Mouse (Mus musculus) stomach, embryonic 14.5 days (tissue): ENCODE data around the gene Rpl14. TPM values are rescaled to one million over a fixed set of nuclear protein-coding genes. Genes with fewer than 3 reads are reported as not detected.
A peak's percentile ranks its signal among the peaks of the same experiment; 100 is the strongest.

Experiments used
- ATAC-seq: fragments of 200-750 bp; cut with Nextera tagmentation; 2 replicates; pipeline ENCODE4 v1.8.0; 2017; ENCODE audit warnings: low read depth, moderate TSS enrichment; ENCODE audit not compliant: insufficient number of reproducible peaks, insufficient read depth, low FRiP score
- H3K27ac ChIP-seq: fragments of 300-500 bp; sonication (generic); 2 replicates; pipeline ENCODE4 v1.5.1; 2014; ENCODE audit warnings: mild to moderate bottlenecking, low read length, moderate library complexity, mixed read lengths
- H3K27me3 ChIP-seq: fragments of 300-500 bp; sonication (generic); 2 replicates; pipeline ENCODE4 v1.6.1; 2014; ENCODE audit warnings: low read length, control low read depth, mixed read lengths; ENCODE audit not compliant: control insufficient read depth, insufficient read depth
- H3K36me3 ChIP-seq: fragments of 300-500 bp; sonication (generic); 2 replicates; pipeline ENCODE4 v1.6.1; 2014; ENCODE audit warnings: mild to moderate bottlenecking, control low read depth, low read length, moderate library complexity, mixed read lengths; ENCODE audit not compliant: control insufficient read depth, insufficient read depth
- H3K4me1 ChIP-seq: fragments of 300-500 bp; sonication (generic); 2 replicates; pipeline ENCODE4 v1.6.1; 2014; ENCODE audit warnings: low read length, control low read depth, mixed read lengths; ENCODE audit not compliant: control insufficient read depth, insufficient read depth
- H3K4me2 ChIP-seq: fragments of 300-500 bp; sonication (generic); replicated peaks from 2 replicates; pipeline ENCODE4 v1.6.1; 2014; ENCODE audit warnings: low read depth, low read length, control low read depth
- H3K4me3 ChIP-seq: fragments of 300-500 bp; sonication (generic); 2 replicates; pipeline ENCODE4 v1.5.1; 2014; ENCODE audit warnings: low read depth, low read length, control low read depth
- H3K9ac ChIP-seq: fragments of 300-500 bp; sonication (generic); replicated peaks from 2 replicates; pipeline ENCODE4 v1.6.1; 2014; ENCODE audit warnings: low read depth, mild to moderate bottlenecking, control low read depth, low read length, moderate library complexity, mixed read lengths
- H3K9me3 ChIP-seq: fragments of 300-500 bp; sonication (generic); 2 replicates; pipeline ENCODE4 v1.6.1; 2016; ENCODE audit warnings: low read depth, low read length, control low read depth; ENCODE audit not compliant: control insufficient read depth
- WGBS: fragments of 180-500 bp; shearing (Covaris S2); extraction: QIAGEN DNeasy Blood & Tissue Kit; methylation state at CpG from one replicate; pipeline ENCODE4 v1.1.7; 2014; 5-methylcytosine and 5-hydroxymethylcytosine counted together
- polyA plus RNA-seq: library from polyadenylated mRNA; unstranded; fragments of >200 nt; fragmentation: Nextera tagmentation; extraction: Ambion mirVana; gene quantifications from 2 replicates; pipeline ENCODE4 v1.2.1, GENCODE M21; 2014

The Rpl14 gene
- polyA plus RNA-seq, 1 experiment from 2014 or later = 1,132 TPM

DNA sequence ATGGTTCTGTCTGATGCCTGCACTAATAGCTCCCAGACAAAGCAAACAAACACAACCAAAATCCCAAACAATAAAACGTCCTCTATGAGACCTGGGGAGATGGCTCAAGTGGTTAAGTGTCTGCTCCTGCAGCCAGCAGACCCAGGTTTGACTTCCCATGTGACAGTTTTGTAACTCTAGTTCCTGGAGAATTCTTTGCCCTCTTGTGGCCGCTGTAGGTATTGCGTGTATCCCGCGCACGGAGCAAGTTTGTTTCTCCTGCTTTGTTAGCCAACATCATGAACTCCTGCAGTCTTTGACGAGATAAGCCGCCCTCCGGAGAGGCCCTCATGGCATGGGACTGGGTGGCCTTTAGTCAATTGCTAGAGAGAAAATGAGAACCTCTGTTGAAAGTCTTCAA, 20.2 kb downstream of the Rpl14 start:
- H3K27ac ChIP-seq = no peak overlapping the region
- no peaks in the 10 kb centered on the region for H3K9me3 ChIP-seq
- WGBS = 4% methylated on average over 9 of the region's 9 CpGs
- H3K4me2 ChIP-seq = no peak overlapping the region
- no peaks in the 10 kb centered on the region for H3K27me3 ChIP-seq
- no peak for ATAC-seq
- no peak overlapping the region for H3K4me3 ChIP-seq
- H3K4me1 ChIP-seq = no peaks in the 10 kb centered on the region
- H3K9ac ChIP-seq = no peak overlapping the region
- no peaks in the 10 kb centered on the region for H3K36me3 ChIP-seq

GRCm38 (mm10) chr9:120593383-120594101, 22.3 kb downstream of the Rpl14 start:
- no peak overlapping the region for H3K4me3 ChIP-seq
- WGBS = 58% methylated on average over 9 of the region's 9 CpGs
- no peaks in the 10 kb centered on the region for H3K9me3 ChIP-seq
- no peak overlapping the region for H3K9ac ChIP-seq
- no peaks in the 10 kb centered on the region for H3K27me3 ChIP-seq
- H3K27ac ChIP-seq = peak overlapping the region; percentile 63
- no peaks in the 10 kb centered on the region for H3K36me3 ChIP-seq
- H3K4me2 ChIP-seq = no peak overlapping the region
- no peak for ATAC-seq
- no peaks in the 10 kb centered on the region for H3K4me1 ChIP-seq

GRCm38 (mm10) chr9:120594839-120595238, 23.6 kb downstream of the Rpl14 start:
- ATAC-seq = no peak
- Histone ChIP-seq H3K36me3 (no peaks in the 10 kb centered on the region), H3K4me3 (no peak overlapping the region), H3K27me3 (no peaks in the 10 kb centered on the region), H3K27ac (no peak overlapping the region), H3K9me3 (no peaks in the 10 kb centered on the region), H3K4me1 (no peaks in the 10 kb centered on the region), H3K4me2 (no peak overlapping the region), H3K9ac (no peak overlapping the region)
- 59% methylated on average over 6 of the region's 6 CpGs for WGBS

DNA sequence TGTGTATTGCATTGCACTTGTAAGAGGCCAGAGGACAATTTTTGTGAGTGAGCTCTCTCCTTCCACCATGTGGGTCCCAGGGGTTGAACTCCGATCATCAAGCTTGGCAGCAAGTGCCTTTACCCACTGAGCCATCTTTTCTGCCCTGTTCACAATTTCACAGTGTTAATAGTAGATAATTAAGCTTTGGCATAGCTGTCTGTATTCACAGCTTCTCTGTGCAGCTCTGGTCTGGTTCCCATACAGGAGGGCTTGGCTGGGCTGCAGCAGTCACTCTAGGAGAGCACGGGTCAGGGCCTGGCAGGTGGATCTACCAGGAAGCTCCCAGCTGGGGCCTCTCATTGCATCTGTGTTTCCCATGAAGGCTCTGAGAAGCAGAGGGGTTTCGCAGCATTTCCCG, 24.1 kb downstream of the Rpl14 start:
- H3K9me3 ChIP-seq = no peaks in the 10 kb centered on the region
- no peaks in the 10 kb centered on the region for H3K36me3 ChIP-seq
- no peak overlapping the region for H3K4me3 ChIP-seq
- H3K9ac ChIP-seq = no peak overlapping the region
- no peak overlapping the region for H3K27ac ChIP-seq
- no peak overlapping the region for H3K4me2 ChIP-seq
- H3K27me3 ChIP-seq = no peaks in the 10 kb centered on the region
- ATAC-seq = no peak
- no peaks in the 10 kb centered on the region for H3K4me1 ChIP-seq
- 59% methylated on average over 4 of the region's 4 CpGs for WGBS

DNA sequence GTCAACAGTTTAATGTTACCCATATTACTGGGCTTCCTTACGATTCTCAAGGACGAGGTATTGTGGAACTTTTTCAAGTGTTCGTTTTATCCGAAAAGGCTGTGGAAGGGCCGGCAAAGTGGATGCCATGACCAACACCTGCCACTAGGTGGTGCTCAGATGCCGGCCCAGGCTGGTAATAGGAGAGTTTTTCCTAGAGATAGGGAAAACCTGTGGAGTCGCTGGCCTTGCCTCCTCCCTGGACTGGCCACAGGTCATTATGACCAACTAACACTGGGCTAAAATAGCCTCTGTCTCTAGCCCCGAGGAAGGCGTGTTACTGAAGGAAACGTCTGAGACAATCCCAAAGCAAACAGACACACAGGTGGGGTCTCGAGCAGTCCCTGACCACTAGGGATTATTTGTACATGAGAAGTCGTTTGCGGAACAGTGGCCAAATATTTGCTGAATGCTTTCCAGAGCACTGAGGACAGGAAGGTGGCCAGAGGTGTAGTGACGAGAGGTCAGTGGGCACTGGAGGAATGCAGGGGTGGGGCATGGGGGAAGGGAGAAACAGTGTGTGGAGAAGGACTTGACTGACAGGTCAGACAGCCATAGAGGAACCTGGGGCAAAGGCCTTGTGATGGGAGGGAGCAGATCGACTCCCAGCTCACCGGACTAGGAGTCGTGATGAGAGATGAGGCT, 30.4 kb downstream of the Rpl14 start:
- 16% methylated on average over 17 of the region's 17 CpGs for WGBS
- H3K4me2 ChIP-seq = no peak overlapping the region; the same call in 1 of the 2 replicates
- no peaks in the 10 kb centered on the region for H3K27me3 ChIP-seq
- H3K4me3 ChIP-seq = no peak overlapping the region
- peaks cover 5% of the 10 kb centered on the region; the same call in 1 of the 2 replicates for H3K4me1 ChIP-seq
- H3K36me3 ChIP-seq = no peaks in the 10 kb centered on the region
- no peak overlapping the region for H3K27ac ChIP-seq
- no peak overlapping the region for H3K9ac ChIP-seq
- peak; percentile 71 for ATAC-seq
- no peaks in the 10 kb centered on the region for H3K9me3 ChIP-seq

- H3K9ac ChIP-seq = no peak overlapping the region
- H3K27ac ChIP-seq = 0 out of 2 replicates have a peak overlapping the region, but pooled peaks have one; percentile 22
- no peaks in the 10 kb centered on the region for H3K36me3 ChIP-seq
- ATAC-seq = peak; percentile 38; the same call in 1 of the 2 replicates
- H3K4me3 ChIP-seq = no peak overlapping the region
- H3K4me1 ChIP-seq = peaks cover 5% of the 10 kb centered on the region; the same call in 1 of the 2 replicates
- 37% methylated on average over 17 of the region's 17 CpGs for WGBS
- peaks cover under 1% of the 10 kb centered on the region; the same call in 1 of the 2 replicates for H3K9me3 ChIP-seq
- H3K4me2 ChIP-seq = no peak overlapping the region; the same call in 1 of the 2 replicates
- no peaks in the 10 kb centered on the region for H3K27me3 ChIP-seq
These were observed 31.1 kb downstream of the Rpl14 start for GRCm38 (mm10) chr9:120602172-120602838.

GRCm38 (mm10) chr9:120602839-120603511, 31.7 kb downstream of the Rpl14 start:
- WGBS = 7% methylated on average over 23 of the region's 23 CpGs
- no peak overlapping the region for H3K9ac ChIP-seq
- H3K27me3 ChIP-seq = no peaks in the 10 kb centered on the region
- peaks cover 5% of the 10 kb centered on the region; the same call in 1 of the 2 replicates for H3K4me1 ChIP-seq
- peaks cover 7% of the 10 kb centered on the region; the same call in 1 of the 2 replicates for H3K9me3 ChIP-seq
- peak; percentile 72 for ATAC-seq
- H3K4me2 ChIP-seq = 0 out of 2 replicates have a peak overlapping the region, but pooled peaks have one; percentile 1
- no peaks in the 10 kb centered on the region for H3K36me3 ChIP-seq
- no peak overlapping the region for H3K4me3 ChIP-seq
- no peak overlapping the region for H3K27ac ChIP-seq

GRCm38 (mm10) chr9:120603512-120603908, 32.3 kb downstream of the Rpl14 start:
- Histone ChIP-seq H3K27ac (no peak overlapping the region), H3K9me3 (peaks cover 7% of the 10 kb centered on the region; the same call in 1 of the 2 replicates), H3K4me1 (peaks cover 5% of the 10 kb centered on the region; the same call in 1 of the 2 replicates), H3K27me3 (no peaks in the 10 kb centered on the region), H3K9ac (no peak overlapping the region), H3K4me3 (no peak overlapping the region), H3K4me2 (0 out of 2 replicates have a peak overlapping the region, but pooled peaks have one; percentile 1), H3K36me3 (no peaks in the 10 kb centered on the region)
- whole genome bisulfite sequencing = 19% methylated on average over 10 of the region's 10 CpGs
- no peak; the same call in 1 of the 2 replicates for ATAC-seq
